Mouse (Mus musculus): Measurements from ENCODE around the gene Ptx4. TPM values are rescaled to one million over a fixed set of nuclear protein-coding genes. Genes with fewer than 3 reads are reported as not detected.
"Not testable (repeated sequence)": the region's sequence is repeated elsewhere in the genome, so short reads cannot be mapped to it uniquely, and the experiment has no call there.

The Ptx4 gene
- polyA plus RNA-seq, 1 experiment from 2014 or later: 0.12 TPM

DNA sequence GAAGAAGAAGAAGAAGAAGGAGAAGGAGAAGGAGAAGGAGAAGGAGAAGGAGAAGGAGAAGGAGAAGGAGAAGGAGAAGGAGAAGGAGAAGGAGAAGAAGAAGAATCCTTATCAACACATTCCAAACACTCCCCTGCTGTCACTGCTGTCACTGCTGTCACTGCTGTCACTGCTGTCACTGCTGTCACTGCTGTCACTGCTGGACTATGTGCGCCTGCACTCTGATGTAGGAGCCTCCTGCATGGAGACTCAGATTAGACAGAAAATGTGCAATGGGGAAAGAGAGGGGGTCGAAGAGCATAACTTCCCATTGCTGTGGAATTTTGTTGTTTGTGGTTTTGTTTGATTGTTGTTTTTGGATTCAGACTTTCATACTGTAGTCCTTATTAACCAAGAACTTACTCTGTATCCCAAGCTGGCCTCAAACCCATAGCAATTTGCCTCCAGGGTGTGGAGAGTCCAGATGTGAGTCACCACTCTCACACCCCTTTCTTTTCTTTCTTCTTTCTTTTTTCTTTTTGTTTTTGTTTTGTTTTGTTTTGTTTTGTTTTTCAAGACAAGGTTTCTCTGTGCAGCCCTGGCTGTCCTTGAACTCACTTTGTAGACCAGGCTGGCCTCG is 5.0 kb downstream of the Ptx4 start:
- ATAC-seq (replicated peaks; ENCODE audit: low FRiP score); H3K27me3 ChIP-seq (ENCODE audit: control insufficient read depth, insufficient read depth, low read length); H3K27ac ChIP-seq (ENCODE audit: low read depth, low read length); H3K9me3 ChIP-seq (ENCODE audit: control insufficient read depth, low read length); H3K36me3 ChIP-seq (ENCODE audit: control insufficient read depth, insufficient read depth, low read length); H3K4me1 ChIP-seq (replicated peaks; ENCODE audit: control insufficient read depth, insufficient read depth, low read length); DNase-seq (ENCODE audit: low spot score); H3K4me3 ChIP-seq (ENCODE audit: low read depth, low read length); H3K4me2 ChIP-seq (ENCODE audit: low read depth, low read length, severe bottlenecking); H3K9ac ChIP-seq (ENCODE audit: low read length): not testable (repeated sequence)
- WGBS: 71% methylated on average over 3 of the region's 3 CpGs

DNA sequence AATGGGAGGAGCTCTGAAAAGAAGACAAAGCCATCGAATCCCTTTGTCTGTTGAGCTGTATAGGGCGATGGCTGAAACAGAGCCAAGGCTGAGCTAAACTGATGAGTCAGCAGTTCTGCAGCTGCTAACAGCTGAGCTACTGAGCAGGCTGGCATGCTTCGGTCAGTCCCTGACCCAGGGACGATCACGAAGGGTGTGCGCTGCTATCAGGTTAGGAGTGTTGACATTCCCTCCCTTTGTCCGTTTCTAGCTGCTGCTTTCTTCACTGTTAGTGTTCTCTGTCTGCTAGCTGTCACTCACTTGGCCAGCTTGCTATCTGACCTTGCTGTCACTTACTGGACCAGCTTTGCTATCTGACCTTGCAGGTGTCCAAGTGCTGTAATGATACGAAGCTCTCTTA is 6.5 kb downstream of the Ptx4 start:
- DNase-seq (ENCODE audit: low spot score) (no peak), ATAC-seq (replicated peaks; ENCODE audit: low FRiP score) (no peak)
- WGBS: 67% methylated on average over 8 of the region's 8 CpGs
- H3K36me3 ChIP-seq (ENCODE audit: control insufficient read depth, insufficient read depth, low read length): no peaks in the 10 kb centered on the region
- H3K9me3 ChIP-seq (ENCODE audit: control insufficient read depth, low read length): no peaks in the 10 kb centered on the region
- no peaks in the 10 kb centered on the region for H3K4me1 ChIP-seq (replicated peaks; ENCODE audit: control insufficient read depth, insufficient read depth, low read length)
- H3K27me3 ChIP-seq (ENCODE audit: control insufficient read depth, insufficient read depth, low read length): no peaks in the 10 kb centered on the region
- no peak overlapping the region for H3K4me3 ChIP-seq (ENCODE audit: low read depth, low read length)
- no peak overlapping the region for H3K27ac ChIP-seq (ENCODE audit: low read depth, low read length)
- H3K9ac ChIP-seq (ENCODE audit: low read length): no peak overlapping the region
- no peak overlapping the region for H3K4me2 ChIP-seq (ENCODE audit: low read depth, low read length, severe bottlenecking)

DNA sequence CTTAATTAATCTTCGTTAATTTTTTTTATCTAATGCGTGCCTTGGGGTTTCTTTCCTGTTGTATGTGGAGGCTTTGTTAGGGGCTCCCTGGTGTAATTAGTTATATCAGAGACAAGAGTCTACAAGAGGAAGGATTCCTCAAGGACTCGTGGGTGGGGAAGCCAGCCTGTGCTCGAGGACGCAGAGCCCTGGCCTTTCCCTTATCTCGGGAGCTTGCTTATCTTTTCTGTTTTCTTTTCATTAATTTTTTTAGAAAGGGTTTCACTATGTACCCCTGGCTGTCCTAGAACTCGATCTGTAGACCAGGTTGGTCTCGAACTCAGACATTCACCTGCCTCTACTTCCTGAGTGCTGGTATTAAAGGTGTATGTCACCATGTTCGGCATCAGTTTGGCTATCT is 7.1 kb downstream of the Ptx4 start:
- DNase-seq (ENCODE audit: low spot score): no peak
- Histone ChIP-seq H3K27ac (ENCODE audit: low read depth, low read length) (peak overlapping the region; percentile 25; the same call in 1 of the 2 replicates), H3K4me3 (ENCODE audit: low read depth, low read length) (no peak overlapping the region), H3K9me3 (ENCODE audit: control insufficient read depth, low read length) (no peaks in the 10 kb centered on the region), H3K9ac (ENCODE audit: low read length) (no peak overlapping the region), H3K27me3 (ENCODE audit: control insufficient read depth, insufficient read depth, low read length) (no peaks in the 10 kb centered on the region), H3K36me3 (ENCODE audit: control insufficient read depth, insufficient read depth, low read length) (no peaks in the 10 kb centered on the region), H3K4me2 (ENCODE audit: low read depth, low read length, severe bottlenecking) (no peak overlapping the region), H3K4me1 (replicated peaks; ENCODE audit: control insufficient read depth, insufficient read depth, low read length) (no peaks in the 10 kb centered on the region)
- ATAC-seq (replicated peaks; ENCODE audit: low FRiP score): no peak
- 79% methylated on average over 9 of the region's 9 CpGs for WGBS

DNA sequence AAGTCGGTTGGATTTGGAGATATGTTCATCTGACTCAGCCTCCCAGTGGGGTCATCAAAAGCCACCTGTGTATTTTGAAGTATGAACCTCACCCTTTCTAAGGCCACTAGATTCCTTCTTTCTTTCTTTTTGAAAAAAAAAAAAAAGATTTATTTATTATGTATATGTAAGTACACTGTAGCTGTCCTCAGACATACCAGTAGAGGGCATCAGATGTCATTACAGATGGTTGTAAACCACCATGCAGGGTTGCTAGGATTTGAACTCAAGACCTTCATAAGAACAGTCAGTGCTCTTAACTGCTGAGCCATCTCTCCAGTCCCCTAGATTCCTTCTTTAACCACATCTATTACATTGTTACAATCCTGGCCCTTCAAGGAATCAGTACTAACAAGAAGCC is 9.5 kb downstream of the Ptx4 start:
- DNase-seq (ENCODE audit: low spot score): no peak

DNA sequence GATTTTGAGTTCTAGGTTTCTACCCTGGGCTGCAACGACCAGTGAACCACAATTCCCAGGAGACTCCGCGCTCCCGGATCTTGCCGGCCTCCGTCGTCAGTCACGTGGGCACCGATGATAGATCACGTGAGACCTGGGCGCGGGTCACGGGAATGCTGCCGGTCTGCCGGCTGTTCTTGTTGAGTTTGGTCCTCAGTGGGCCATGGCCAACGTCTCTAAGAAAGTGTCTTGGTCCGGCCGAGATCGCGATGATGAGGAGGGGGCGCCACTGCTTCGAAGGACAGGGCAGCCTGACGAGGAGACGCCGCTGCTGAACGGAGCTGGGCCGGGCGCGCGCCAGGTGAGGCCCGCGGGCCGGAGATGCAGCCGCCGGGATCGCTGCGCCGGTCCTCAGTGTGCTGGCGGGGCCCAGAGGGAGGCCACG is 12.7 kb downstream of the Ptx4 start, which contains the start of gene Clcn7:
Clcn7 (plus strand) TSS at position 117 of the 424 bp plus-strand sequence.
- Histone ChIP-seq H3K9me3 (ENCODE audit: control insufficient read depth, low read length) (no peaks in the 10 kb centered on the region), H3K36me3 (ENCODE audit: control insufficient read depth, insufficient read depth, low read length) (no peaks in the 10 kb centered on the region), H3K4me3 (ENCODE audit: low read depth, low read length) (peak within 1 kb of the TSS; percentile 67), H3K9ac (ENCODE audit: low read length) (peak within 1 kb of the TSS; percentile 79), H3K27ac (ENCODE audit: low read depth, low read length) (no peak within 1 kb of the TSS), H3K4me2 (ENCODE audit: low read depth, low read length, severe bottlenecking) (peak within 1 kb of the TSS; percentile 81), H3K4me1 (replicated peaks; ENCODE audit: control insufficient read depth, insufficient read depth, low read length) (peaks cover 8% of the 10 kb centered on the region; the same call in 1 of the 2 replicates), H3K27me3 (ENCODE audit: control insufficient read depth, insufficient read depth, low read length) (no peaks in the 10 kb centered on the region)
- 0% methylated on average over 40 of the region's 40 CpGs for WGBS
- DNase-seq (ENCODE audit: low spot score) (peak; percentile 94), ATAC-seq (replicated peaks; ENCODE audit: low FRiP score) (peak; percentile 91)

More for the DNA sequence above, 9.5 kb downstream of the Ptx4 start:
- WGBS: 80% methylated on average over 1 of the region's 1 CpGs
- Histone ChIP-seq H3K36me3 (ENCODE audit: control insufficient read depth, insufficient read depth, low read length) (no peaks in the 10 kb centered on the region), H3K27ac (ENCODE audit: low read depth, low read length) (no peak overlapping the region), H3K9ac (ENCODE audit: low read length) (no peak overlapping the region), H3K4me1 (replicated peaks; ENCODE audit: control insufficient read depth, insufficient read depth, low read length) (peaks cover 7% of the 10 kb centered on the region; the same call in 1 of the 2 replicates), H3K4me2 (ENCODE audit: low read depth, low read length, severe bottlenecking) (no peak overlapping the region), H3K27me3 (ENCODE audit: control insufficient read depth, insufficient read depth, low read length) (no peaks in the 10 kb centered on the region), H3K9me3 (ENCODE audit: control insufficient read depth, low read length) (no peaks in the 10 kb centered on the region), H3K4me3 (ENCODE audit: low read depth, low read length) (no peak overlapping the region)
- ATAC-seq (replicated peaks; ENCODE audit: low FRiP score): no peak

DNA sequence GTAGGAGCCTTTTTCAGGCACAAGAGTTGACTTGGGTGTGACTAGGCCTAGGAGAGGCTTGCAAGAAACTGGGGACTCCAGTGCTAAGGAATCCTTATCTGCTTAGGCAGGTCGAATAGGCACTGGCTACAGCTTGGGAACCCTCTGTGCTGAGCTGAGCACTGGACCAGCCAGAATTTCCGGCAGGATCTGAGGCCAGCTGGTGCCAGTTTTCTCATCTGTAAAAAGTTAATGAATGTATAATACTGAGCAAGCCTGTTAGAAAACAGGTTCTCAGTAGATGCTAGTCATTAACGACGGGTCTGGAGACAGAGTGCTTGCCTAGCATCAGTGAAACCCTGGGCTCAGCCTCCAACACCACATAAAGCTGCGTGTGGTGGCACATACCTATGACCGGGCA is 15.1 kb downstream of the Ptx4 start:
- peaks cover 8% of the 10 kb centered on the region; the same call in 1 of the 2 replicates for H3K4me1 ChIP-seq (replicated peaks; ENCODE audit: control insufficient read depth, insufficient read depth, low read length)
- no peak overlapping the region for H3K4me3 ChIP-seq (ENCODE audit: low read depth, low read length)
- no peaks in the 10 kb centered on the region for H3K36me3 ChIP-seq (ENCODE audit: control insufficient read depth, insufficient read depth, low read length)
- H3K27me3 ChIP-seq (ENCODE audit: control insufficient read depth, insufficient read depth, low read length): no peaks in the 10 kb centered on the region
- no peaks in the 10 kb centered on the region for H3K9me3 ChIP-seq (ENCODE audit: control insufficient read depth, low read length)
- DNase-seq (ENCODE audit: low spot score) (no peak), ATAC-seq (replicated peaks; ENCODE audit: low FRiP score) (no peak)
- H3K27ac ChIP-seq (ENCODE audit: low read depth, low read length): no peak overlapping the region
- H3K9ac ChIP-seq (ENCODE audit: low read length): no peak overlapping the region
- H3K4me2 ChIP-seq (ENCODE audit: low read depth, low read length, severe bottlenecking): no peak overlapping the region
- WGBS: 91% methylated on average over 6 of the region's 6 CpGs

DNA sequence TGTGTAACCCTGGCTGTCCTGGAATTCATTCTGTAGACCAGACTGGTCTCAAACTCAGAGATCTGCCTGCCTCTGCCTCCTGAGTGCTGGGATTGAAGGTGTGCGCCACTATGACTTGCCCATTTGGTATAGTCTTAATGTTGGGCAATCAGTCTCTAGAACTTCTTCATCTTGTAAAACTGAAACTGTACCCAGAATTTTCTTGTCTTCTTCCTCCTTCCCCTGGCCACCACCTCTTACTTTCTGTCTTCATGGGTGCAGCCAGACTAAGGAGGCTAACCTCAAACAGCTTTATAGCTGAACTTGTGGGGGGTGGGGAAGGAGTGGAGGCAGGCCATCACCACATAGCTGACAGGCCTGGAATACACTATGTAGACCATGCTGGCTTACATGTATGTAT is 18.2 kb downstream of the Ptx4 start:
- WGBS: 93% methylated on average over 1 of the region's 1 CpGs

DNA sequence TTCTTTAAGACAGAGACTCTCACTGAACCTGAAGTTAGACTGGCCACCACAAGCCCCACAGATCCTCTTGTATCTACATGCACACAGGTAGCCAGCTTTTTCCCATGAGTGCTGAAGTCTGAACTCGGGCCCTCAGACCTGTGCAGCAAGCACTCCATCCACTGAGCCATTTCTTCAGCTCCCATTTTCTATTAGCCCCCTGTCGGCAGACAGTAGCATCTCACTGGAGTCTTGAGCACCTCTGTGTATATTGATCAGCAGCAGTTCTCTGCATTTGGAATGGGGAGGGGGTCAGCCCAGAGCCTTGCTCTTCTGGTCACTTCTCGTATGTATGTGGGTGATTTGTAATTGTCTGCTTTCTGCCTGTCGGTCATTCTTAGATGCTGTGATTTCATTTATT is 19.4 kb downstream of the Ptx4 start:
- no peaks in the 10 kb centered on the region for H3K27me3 ChIP-seq (ENCODE audit: control insufficient read depth, insufficient read depth, low read length)
- ATAC-seq (replicated peaks; ENCODE audit: low FRiP score): no peak
- no peak overlapping the region for H3K4me2 ChIP-seq (ENCODE audit: low read depth, low read length, severe bottlenecking)
- no peak for DNase-seq (ENCODE audit: low spot score)
- WGBS: 75% methylated on average over 4 of the region's 4 CpGs
- no peaks in the 10 kb centered on the region for H3K9me3 ChIP-seq (ENCODE audit: control insufficient read depth, low read length)
- H3K4me3 ChIP-seq (ENCODE audit: low read depth, low read length): no peak overlapping the region
- H3K4me1 ChIP-seq (replicated peaks; ENCODE audit: control insufficient read depth, insufficient read depth, low read length): 0 out of 2 replicates have a peak, but pooled peaks cover 1% of the 10 kb centered on the region
- no peaks in the 10 kb centered on the region for H3K36me3 ChIP-seq (ENCODE audit: control insufficient read depth, insufficient read depth, low read length)
- H3K9ac ChIP-seq (ENCODE audit: low read length): no peak overlapping the region
- no peak overlapping the region for H3K27ac ChIP-seq (ENCODE audit: low read depth, low read length)

More for the DNA sequence above, 18.2 kb downstream of the Ptx4 start:
- ATAC-seq (replicated peaks; ENCODE audit: low FRiP score) (no peak), DNase-seq (ENCODE audit: low spot score) (no peak)
- Histone ChIP-seq H3K27ac (ENCODE audit: low read depth, low read length) (no peak overlapping the region), H3K9me3 (ENCODE audit: control insufficient read depth, low read length) (no peaks in the 10 kb centered on the region), H3K4me2 (ENCODE audit: low read depth, low read length, severe bottlenecking) (no peak overlapping the region), H3K36me3 (ENCODE audit: control insufficient read depth, insufficient read depth, low read length) (no peaks in the 10 kb centered on the region), H3K4me3 (ENCODE audit: low read depth, low read length) (no peak overlapping the region), H3K9ac (ENCODE audit: low read length) (no peak overlapping the region), H3K4me1 (replicated peaks; ENCODE audit: control insufficient read depth, insufficient read depth, low read length) (peaks cover 8% of the 10 kb centered on the region; the same call in 1 of the 2 replicates), H3K27me3 (ENCODE audit: control insufficient read depth, insufficient read depth, low read length) (no peaks in the 10 kb centered on the region)

DNA sequence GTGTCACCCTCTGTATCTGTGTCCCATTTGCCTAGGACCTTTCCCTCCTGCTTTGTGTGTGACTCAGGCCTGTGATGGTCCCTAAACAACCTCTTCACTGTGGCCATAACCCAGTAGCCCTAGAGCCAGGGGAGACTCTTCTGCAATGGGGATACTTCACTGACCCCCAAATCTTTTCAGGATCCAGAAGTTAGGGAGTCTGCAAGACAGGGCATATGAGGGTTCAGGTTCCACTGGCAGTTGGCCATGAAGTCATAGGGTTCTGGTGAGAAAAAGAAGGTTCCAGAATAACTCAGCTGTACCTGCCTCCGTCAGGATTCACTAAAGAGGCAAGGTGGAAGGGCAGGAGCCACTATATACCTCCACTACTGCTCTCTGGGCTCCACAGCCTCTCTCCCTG is 41.6 kb downstream of the Ptx4 start, which contains the start of gene Ccdc154:
Ccdc154 (plus strand) TSS at position 301 of the 400 bp plus-strand sequence.
- Histone ChIP-seq H3K9me3 (ENCODE audit: control insufficient read depth, low read length) (no peaks in the 10 kb centered on the region), H3K27me3 (ENCODE audit: control insufficient read depth, insufficient read depth, low read length) (no peaks in the 10 kb centered on the region), H3K9ac (ENCODE audit: low read length) (no peak within 1 kb of the TSS), H3K27ac (ENCODE audit: low read depth, low read length) (no peak within 1 kb of the TSS), H3K4me3 (ENCODE audit: low read depth, low read length) (no peak within 1 kb of the TSS), H3K36me3 (ENCODE audit: control insufficient read depth, insufficient read depth, low read length) (no peaks in the 10 kb centered on the region; the same call in 1 of the 2 replicates), H3K4me1 (replicated peaks; ENCODE audit: control insufficient read depth, insufficient read depth, low read length) (no peaks in the 10 kb centered on the region), H3K4me2 (ENCODE audit: low read depth, low read length, severe bottlenecking) (no peak within 1 kb of the TSS)
- WGBS: 100% methylated on average over 1 of the region's 1 CpGs
- DNase-seq (ENCODE audit: low spot score) (no peak), ATAC-seq (replicated peaks; ENCODE audit: low FRiP score) (no peak)

Measured in forebrain, embryonic 11.5 days (tissue).